Mouse (Mus musculus) liver, embryonic 12.5 days (tissue): ENCODE measurements around the gene Gm49384. TPM values are rescaled to one million over a fixed set of nuclear protein-coding genes. Genes with fewer than 3 reads are reported as not detected.

Experiments used
- microRNA-seq: library from miRNA; unstranded; fragments of <30 nt; microRNA quantifications from one replicate; pipeline ENCODE4, GENCODE M21; 2017
- polyA plus RNA-seq: library from polyadenylated mRNA; unstranded; fragments of >200 nt; fragmentation: Nextera tagmentation; extraction: Ambion mirVana; gene quantifications from 2 replicates; pipeline ENCODE4 v1.2.1, GENCODE M21; 2016

Gene Gm49384
- polyA plus RNA-seq, 1 experiment from 2014 or later = 29.3 TPM

Small RNAs within 50 kb of the gene (microRNA-seq; reads per million reads assigned to microRNA genes)
- not detected for gene Gm47287
- 1.8 reads per million for gene Gm47295

Other genes starting within 250 kb of the Gm49384 start
- gene Rps29, start 45.1 kb downstream of the Gm49384 start, polyA plus RNA-seq = 1,522 and 1,647 TPM in 2 replicates
- gene Lrr1, start 35.5 kb downstream of the Gm49384 start, polyA plus RNA-seq = 21.3 and 24.3 TPM in 2 replicates
- gene Rpl36al, start 20.2 kb downstream of the Gm49384 start, polyA plus RNA-seq = 797 and 813 TPM in 2 replicates
- gene Mgat2, start 20.1 kb downstream of the Gm49384 start, polyA plus RNA-seq = 48.4 and 51.0 TPM in 2 replicates
- 28.5 and 29.0 TPM in 2 replicates for gene Gm49383, start 7.2 kb downstream of the Gm49384 start, polyA plus RNA-seq
- gene Dnaaf2, start 5.8 kb downstream of the Gm49384 start, polyA plus RNA-seq = 8.9 and 9.2 TPM in 2 replicates
- gene Pole2, start 23.9 kb upstream of the Gm49384 start, polyA plus RNA-seq = 31.1 and 31.5 TPM in 2 replicates
- 5.0 and 5.4 TPM in 2 replicates for gene Klhdc1, start 36.9 kb upstream of the Gm49384 start, polyA plus RNA-seq
- gene Klhdc2, start 92.4 kb upstream of the Gm49384 start, polyA plus RNA-seq = 122 and 123 TPM in 2 replicates
- 56.5 and 57.3 TPM in 2 replicates for gene Nemf, start 152.9 kb upstream of the Gm49384 start, polyA plus RNA-seq
- 81.1 and 83.3 TPM in 2 replicates for gene Arf6, start 167.9 kb upstream of the Gm49384 start, polyA plus RNA-seq
- gene Gm9887, start 168.2 kb upstream of the Gm49384 start, polyA plus RNA-seq = 2.1 and 2.3 TPM in 2 replicates